Mouse (Mus musculus) kidney, postnatal 0 days (tissue): ENCODE results near the gene Phf24. TPM values are rescaled to one million over a fixed set of nuclear protein-coding genes. Genes with fewer than 3 reads are reported as not detected.
A peak's percentile ranks its signal among the peaks of the same experiment; 100 is the strongest.

Experiments used
- ATAC-seq: fragments of 200-750 bp; cut with Nextera tagmentation; replicated peaks from 2 replicates; pipeline ENCODE4 v1.8.0; 2017; ENCODE audit warnings: low read depth, moderate number of reproducible peaks, moderate TSS enrichment, moderate library complexity; ENCODE audit not compliant: low FRiP score
- DNase-seq: peaks from one replicate; pipeline ENCODE4 v3.0.0-alpha.2; 2016; ENCODE audit warnings: low spot score
- H3K27ac ChIP-seq: fragments of 300-500 bp; sonication (generic); 2 replicates; pipeline ENCODE4 v1.5.1; 2014; ENCODE audit warnings: mild to moderate bottlenecking
- H3K27me3 ChIP-seq: fragments of 300-500 bp; sonication (generic); 2 replicates; pipeline ENCODE4 v1.6.1; 2014; ENCODE audit warnings: low read length, mixed read lengths; ENCODE audit not compliant: insufficient read depth
- H3K36me3 ChIP-seq: fragments of 300-500 bp; sonication (generic); 2 replicates; pipeline ENCODE4 v1.6.1; 2014; ENCODE audit warnings: low read length, mixed read lengths; ENCODE audit not compliant: insufficient read depth
- H3K4me1 ChIP-seq: fragments of 300-500 bp; sonication (generic); replicated peaks from 2 replicates; pipeline ENCODE4 v1.6.1; 2014; ENCODE audit warnings: antibody characterized with exemption, low read length, mixed read lengths; ENCODE audit not compliant: insufficient read depth
- H3K4me2 ChIP-seq: fragments of 300-500 bp; sonication (generic); 2 replicates; pipeline ENCODE4 v1.6.1; 2014; ENCODE audit warnings: mild to moderate bottlenecking, low read length, moderate library complexity, mixed read lengths
- H3K4me3 ChIP-seq: fragments of 300-500 bp; sonication (generic); replicated peaks from 2 replicates; pipeline ENCODE4 v1.5.1; 2014; ENCODE audit warnings: low read depth, low read length
- H3K9ac ChIP-seq: fragments of 300-500 bp; sonication (generic); 2 replicates; pipeline ENCODE4 v1.6.1; 2014; ENCODE audit warnings: low read depth, low read length
- H3K9me3 ChIP-seq: fragments of 300-500 bp; sonication (generic); replicated peaks from 2 replicates; pipeline ENCODE4 v1.6.1; 2016; ENCODE audit warnings: low read length, inconsistent platforms, mixed read lengths
- CTCF ChIP-seq: IDR thresholded peaks from 2 replicates; pipeline ENCODE4 v1.5.1; 2016; ENCODE audit warnings: antibody characterized with exemption, low read depth, mild to moderate bottlenecking, moderate library complexity
- WGBS: fragments of 180-500 bp; shearing (Covaris S2); extraction: QIAGEN DNeasy Blood & Tissue Kit; methylation state at CpG from one replicate; pipeline ENCODE4 v1.1.7; 2014; 5-methylcytosine and 5-hydroxymethylcytosine counted together
- polyA plus RNA-seq: library from polyadenylated mRNA; unstranded; fragments of >200 nt; fragmentation: Nextera tagmentation; extraction: Ambion mirVana; gene quantifications from 2 replicates; pipeline ENCODE4 v1.2.1, GENCODE M21; 2015

Gene Phf24
- polyA plus RNA-seq, 1 experiment from 2014 or later, result 0.64 TPM

DNA sequence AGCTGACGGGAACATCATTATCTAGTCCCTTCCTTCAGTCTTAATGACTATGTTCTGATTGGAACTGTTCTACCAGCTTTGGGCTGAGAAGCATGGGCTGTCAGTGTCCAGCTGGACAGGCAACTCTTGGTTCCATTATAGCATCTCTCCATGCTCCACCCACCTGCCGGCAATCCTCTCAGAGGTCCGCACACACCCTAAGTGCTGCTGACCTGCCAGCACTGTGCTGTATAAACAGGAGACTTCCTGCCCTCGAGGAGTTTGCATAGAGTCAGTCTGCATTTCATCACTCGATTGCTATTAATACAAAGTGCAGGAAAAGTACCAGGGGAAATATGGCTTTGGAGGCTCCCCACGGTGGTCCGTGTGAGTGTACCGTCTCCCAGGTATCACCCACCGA, 4.3 kb downstream of the Phf24 start:
- WGBS, result 68% methylated on average over 9 of the region's 9 CpGs
- H3K27me3 ChIP-seq, result peaks cover 16% of the 10 kb centered on the region
- ATAC-seq, result no peak
- H3K9me3 ChIP-seq, result no peaks in the 10 kb centered on the region
- no peaks in the 10 kb centered on the region for H3K36me3 ChIP-seq
- no peak overlapping the region for H3K4me2 ChIP-seq
- H3K4me1 ChIP-seq, result no peaks in the 10 kb centered on the region
- no peak overlapping the region for H3K27ac ChIP-seq
- H3K4me3 ChIP-seq, result no peak overlapping the region
- DNase-seq, result no peak
- TF ChIP-seq CTCF, result no peak
- H3K9ac ChIP-seq, result no peak overlapping the region

DNA sequence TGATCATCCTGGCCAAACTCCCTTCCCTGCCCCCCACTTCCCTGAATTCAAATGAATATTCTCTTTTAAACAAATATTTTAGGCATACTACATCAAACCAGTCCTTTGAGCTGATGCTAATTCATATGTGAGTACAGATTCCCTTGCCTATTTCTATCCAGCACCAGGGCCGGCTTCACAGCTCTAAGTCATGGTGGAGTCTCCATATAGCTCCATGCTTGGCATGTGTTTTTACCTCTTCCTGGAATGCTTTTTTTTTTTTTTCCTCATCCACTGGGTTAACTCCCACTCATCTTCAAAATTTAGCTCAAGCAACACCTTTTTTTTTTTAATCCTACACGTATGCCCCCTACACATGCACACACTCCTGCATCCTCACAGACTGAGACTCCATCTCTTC, 5.1 kb downstream of the Phf24 start:
- TF ChIP-seq CTCF, result no peak
- H3K27me3 ChIP-seq, result peaks cover 12% of the 10 kb centered on the region
- H3K4me1 ChIP-seq, result no peaks in the 10 kb centered on the region
- no peak overlapping the region for H3K4me3 ChIP-seq
- no peak overlapping the region for H3K4me2 ChIP-seq
- no peaks in the 10 kb centered on the region for H3K36me3 ChIP-seq
- no peak overlapping the region for H3K27ac ChIP-seq
- 62% methylated on average over 2 of the region's 2 CpGs for WGBS
- no peaks in the 10 kb centered on the region for H3K9me3 ChIP-seq
- H3K9ac ChIP-seq, result no peak overlapping the region
- DNase-seq, result no peak
- ATAC-seq, result no peak

DNA sequence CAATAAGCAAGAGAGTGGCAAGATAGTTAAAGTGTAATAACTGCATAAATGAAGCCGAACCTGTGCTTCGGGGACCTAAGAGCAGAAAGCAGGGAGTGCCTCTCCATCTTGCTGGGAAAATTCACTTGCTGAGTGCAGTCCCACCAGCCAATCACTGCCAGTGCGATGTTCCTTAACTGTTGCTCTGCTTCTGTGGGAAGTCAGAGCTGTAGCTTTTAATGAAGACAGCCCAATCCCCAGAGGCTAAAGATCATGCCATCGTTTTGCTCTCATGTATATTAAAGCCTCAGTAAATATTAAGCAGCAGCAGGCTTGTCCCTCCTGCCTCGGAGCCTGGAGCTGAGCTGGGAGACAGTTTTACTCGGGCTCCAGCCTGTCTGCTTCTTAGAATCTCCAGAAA, 5.6 kb downstream of the Phf24 start:
- Histone ChIP-seq H3K4me3 (no peak overlapping the region), H3K9me3 (no peaks in the 10 kb centered on the region), H3K9ac (no peak overlapping the region), H3K27me3 (peaks cover 9% of the 10 kb centered on the region; the same call in 1 of the 2 replicates), H3K27ac (no peak overlapping the region), H3K4me2 (no peak overlapping the region), H3K36me3 (no peaks in the 10 kb centered on the region), H3K4me1 (no peaks in the 10 kb centered on the region)
- TF ChIP-seq CTCF, result no peak
- ATAC-seq (no peak), DNase-seq (no peak)
- 66% methylated on average over 6 of the region's 6 CpGs for WGBS

DNA sequence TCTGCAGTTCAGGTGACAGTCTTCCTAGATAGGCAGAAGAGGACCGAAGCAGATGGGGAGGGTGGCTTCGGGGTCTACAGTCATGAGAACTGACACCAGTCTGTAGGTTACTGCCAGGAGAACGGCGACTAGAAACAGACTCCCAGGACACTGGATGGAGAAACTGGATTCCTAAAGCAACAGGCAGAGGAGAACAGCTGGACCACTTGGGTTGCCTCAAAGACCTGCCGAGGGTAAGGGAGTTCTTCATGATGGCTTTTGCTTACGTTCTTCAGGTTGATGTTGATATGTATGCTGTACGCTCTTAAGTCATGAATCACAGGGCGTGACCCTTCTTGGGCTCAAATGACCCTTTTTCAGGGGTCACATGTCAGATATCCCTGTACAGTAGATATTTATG, 6.0 kb downstream of the Phf24 start:
- Histone ChIP-seq H3K9ac (no peak overlapping the region), H3K36me3 (no peaks in the 10 kb centered on the region), H3K27me3 (peaks cover 9% of the 10 kb centered on the region; the same call in 1 of the 2 replicates), H3K4me3 (no peak overlapping the region), H3K4me2 (no peak overlapping the region), H3K9me3 (no peaks in the 10 kb centered on the region), H3K4me1 (no peaks in the 10 kb centered on the region), H3K27ac (no peak overlapping the region)
- ATAC-seq (no peak), DNase-seq (no peak)
- TF ChIP-seq CTCF, result no peak
- WGBS, result 73% methylated on average over 8 of the region's 8 CpGs

DNA sequence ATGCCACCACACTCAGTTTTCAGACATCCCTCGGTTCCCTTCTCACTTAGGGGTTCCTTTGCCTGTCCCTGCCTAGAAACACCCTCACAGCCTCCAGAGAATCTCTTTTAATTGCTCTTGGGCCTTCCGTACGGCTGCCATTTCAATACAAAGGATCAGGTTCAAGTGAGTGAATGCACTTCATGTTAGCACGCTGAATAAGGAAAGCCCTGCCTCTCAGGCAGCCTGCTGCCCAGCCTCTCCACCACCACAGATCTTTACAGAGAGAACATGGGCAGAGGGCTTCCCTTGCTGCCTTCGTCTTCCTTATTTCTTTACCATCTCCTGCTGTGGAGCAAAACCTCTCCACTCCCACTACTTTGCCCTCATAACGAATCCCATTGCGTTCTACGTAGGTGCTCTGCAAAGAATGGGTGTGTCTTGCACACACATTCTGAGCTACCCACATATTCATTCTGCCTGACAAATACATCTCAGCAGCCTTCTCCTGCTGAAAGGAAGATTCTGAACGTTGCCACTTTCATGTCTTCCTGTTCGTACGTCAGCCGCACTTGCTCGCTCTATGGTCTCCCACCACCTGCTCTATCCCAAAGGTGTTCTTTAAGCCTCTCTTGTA, 7.7 kb downstream of the Phf24 start:
- H3K4me2 ChIP-seq, result no peak overlapping the region

DNA sequence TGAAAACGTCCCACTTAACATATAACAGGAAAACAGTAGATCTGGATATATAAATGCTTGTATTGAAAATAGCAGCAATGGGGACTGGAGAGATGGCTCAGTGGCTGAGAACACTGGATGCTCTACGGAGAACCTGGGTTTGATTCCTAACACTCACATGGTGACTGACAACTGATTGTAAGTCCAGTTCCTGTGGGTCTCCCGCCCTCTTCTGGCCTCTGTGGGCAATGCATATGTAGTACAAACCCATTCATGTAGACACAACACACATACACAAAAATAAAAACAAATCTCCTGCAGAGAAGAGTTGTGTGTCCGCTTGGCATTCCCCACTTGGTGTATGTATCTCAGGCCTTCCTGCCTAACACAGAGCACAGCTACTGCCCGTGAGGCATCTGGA, 11.7 kb downstream of the Phf24 start:
- H3K4me1 ChIP-seq, result no peaks in the 10 kb centered on the region
- no peak overlapping the region for H3K27ac ChIP-seq
- no peak overlapping the region for H3K4me3 ChIP-seq
- H3K4me2 ChIP-seq, result no peak overlapping the region
- no peaks in the 10 kb centered on the region for H3K36me3 ChIP-seq
- WGBS, result 90% methylated on average over 5 of the region's 5 CpGs
- peak; percentile 30; the same call in 1 of the 2 replicates for TF ChIP-seq CTCF
- DNase-seq, result no peak
- no peak for ATAC-seq
- peaks cover 3% of the 10 kb centered on the region; the same call in 1 of the 2 replicates for H3K27me3 ChIP-seq
- H3K9me3 ChIP-seq, result no peaks in the 10 kb centered on the region
- no peak overlapping the region for H3K9ac ChIP-seq

More for the DNA sequence above, 7.7 kb downstream of the Phf24 start:
- ATAC-seq (no peak), DNase-seq (no peak)
- H3K4me1 ChIP-seq, result no peaks in the 10 kb centered on the region
- no peak overlapping the region for H3K9ac ChIP-seq
- no peak for TF ChIP-seq CTCF
- 78% methylated on average over 13 of the region's 13 CpGs for WGBS
- H3K27me3 ChIP-seq, result peaks cover 3% of the 10 kb centered on the region; the same call in 1 of the 2 replicates
- H3K27ac ChIP-seq, result no peak overlapping the region
- H3K4me3 ChIP-seq, result no peak overlapping the region
- H3K9me3 ChIP-seq, result no peaks in the 10 kb centered on the region
- H3K36me3 ChIP-seq, result no peaks in the 10 kb centered on the region

DNA sequence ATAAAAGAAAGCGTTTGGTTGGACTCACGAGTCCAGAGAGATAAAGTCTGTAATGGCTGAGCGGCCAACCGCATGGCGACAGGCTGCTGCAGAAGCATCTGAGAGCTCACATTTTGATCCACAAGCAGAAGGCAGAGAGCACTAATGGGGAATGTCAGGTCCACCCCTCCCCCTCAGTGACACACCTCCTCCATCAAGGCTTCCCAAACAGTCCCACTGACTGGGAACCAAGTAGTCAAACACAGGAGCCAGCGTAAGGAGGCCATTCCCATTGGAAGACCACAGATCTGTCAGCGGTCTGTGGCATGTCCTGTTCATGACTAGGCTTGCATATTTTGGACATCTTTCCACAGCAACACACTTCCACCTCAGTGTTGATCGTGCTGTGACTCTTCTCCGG, 12.5 kb downstream of the Phf24 start:
- TF ChIP-seq CTCF, result no peak
- ATAC-seq, result no peak
- DNase-seq, result no peak

More for the DNA sequence above, 12.5 kb downstream of the Phf24 start:
- no peak overlapping the region for H3K27ac ChIP-seq
- H3K4me1 ChIP-seq, result no peaks in the 10 kb centered on the region
- peaks cover 3% of the 10 kb centered on the region; the same call in 1 of the 2 replicates for H3K27me3 ChIP-seq
- no peak overlapping the region for H3K4me2 ChIP-seq
- H3K36me3 ChIP-seq, result no peaks in the 10 kb centered on the region
- H3K9me3 ChIP-seq, result no peaks in the 10 kb centered on the region
- H3K4me3 ChIP-seq, result no peak overlapping the region
- WGBS, result 83% methylated on average over 9 of the region's 9 CpGs
- no peak overlapping the region for H3K9ac ChIP-seq
